Mouse (Mus musculus) embryonic fibroblast, embryonic 13.5 days (primary cell): ENCODE results near the gene Lrrc9. TPM values are rescaled to one million over a fixed set of nuclear protein-coding genes. Genes with fewer than 3 reads are reported as not detected.

ENCODE experiments used
- H3K27ac ChIP-seq: 2 replicates; pipeline ENCODE4 v1.5.1; 2012; ENCODE audit warnings: low read length, control low read depth, inconsistent platforms; ENCODE audit not compliant: insufficient read depth
- H3K4me1 ChIP-seq: 2 replicates; pipeline ENCODE4 v1.6.1; 2011; ENCODE audit warnings: low read length; ENCODE audit not compliant: control insufficient read depth, insufficient read depth
- H3K4me3 ChIP-seq: 2 replicates; pipeline ENCODE4 v1.5.1; 2011; ENCODE audit warnings: mild to moderate bottlenecking, control low read depth, low read length; ENCODE audit not compliant: insufficient read depth
- CTCF ChIP-seq: IDR thresholded peaks from 2 replicates; pipeline ENCODE4 v1.5.1; 2011; ENCODE audit warnings: mild to moderate bottlenecking, control low read depth, low read length, moderate library complexity, borderline replicate concordance; ENCODE audit not compliant: insufficient read depth
- POLR2A ChIP-seq: IDR thresholded peaks from 2 replicates; pipeline ENCODE4 v1.6.1; 2011; ENCODE audit warnings: low read depth, mild to moderate bottlenecking, control low read depth, low read length, moderate library complexity
- polyA plus RNA-seq: library from polyadenylated mRNA; stranded (reverse); fragments of >200 nt; gene quantifications from 2 replicates; pipeline ENCODE4 v1.2.4, GENCODE M21; 2011; ENCODE audit warnings: low read depth; ENCODE audit not compliant: missing spikeins, insufficient read length

The Lrrc9 gene
- 0.67 TPM in 1 of 2 replicates, not detected in the other for polyA plus RNA-seq

- H3K27ac ChIP-seq, result no peak within 1 kb of the TSS
These were observed at the start of gene Lrrc9 for GRCm38 (mm10) chr12:72441839-72442576. TSS of gene Lrrc9 (plus strand) at chr12:72441866.

GRCm38 (mm10) chr12:72393046-72393805, 48.4 kb upstream of the Lrrc9 start:
- TF ChIP-seq POLR2A, result no peak
- TF ChIP-seq CTCF, result no peak
- no peak overlapping the region for H3K27ac ChIP-seq
- no peak overlapping the region for H3K4me3 ChIP-seq
- H3K4me1 ChIP-seq, result 0 out of 2 replicates have a peak, but pooled peaks cover 3% of the 10 kb centered on the region

More at GRCm38 (mm10) chr12:72441839-72442576, at the start of gene Lrrc9:
- Histone ChIP-seq H3K4me1 (no peaks in the 10 kb centered on the region), H3K4me3 (peak within 1 kb of the TSS; percentile 29)
- TF ChIP-seq POLR2A (no peak), CTCF (no peak)

- no peak overlapping the region for H3K4me3 ChIP-seq
- H3K4me1 ChIP-seq, result no peaks in the 10 kb centered on the region
- H3K27ac ChIP-seq, result no peak overlapping the region
- TF ChIP-seq POLR2A, result no peak
- TF ChIP-seq CTCF, result no peak
These were observed 36.6 kb upstream of the Lrrc9 start for GRCm38 (mm10) chr12:72405031-72405430.

- H3K4me1 ChIP-seq, result no peaks in the 10 kb centered on the region
- H3K4me3 ChIP-seq, result no peak overlapping the region
- no peak for TF ChIP-seq CTCF
- TF ChIP-seq POLR2A, result no peak
- no peak overlapping the region for H3K27ac ChIP-seq
These were observed 34.5 kb upstream of the Lrrc9 start for GRCm38 (mm10) chr12:72407146-72407545.

GRCm38 (mm10) chr12:72407721-72408110, 34.0 kb upstream of the Lrrc9 start:
- peak overlapping the region; percentile 48 for H3K4me3 ChIP-seq

GRCm38 (mm10) chr12:72408111-72408891, 33.4 kb upstream of the Lrrc9 start:
- H3K27ac ChIP-seq, result no peak overlapping the region
- H3K4me3 ChIP-seq, result peak overlapping the region; percentile 48
- TF ChIP-seq CTCF (no peak), POLR2A (no peak)
- H3K4me1 ChIP-seq, result no peaks in the 10 kb centered on the region

More at GRCm38 (mm10) chr12:72407721-72408110, 34.0 kb upstream of the Lrrc9 start:
- Histone ChIP-seq H3K4me1 (no peaks in the 10 kb centered on the region), H3K27ac (no peak overlapping the region)
- TF ChIP-seq CTCF (no peak), POLR2A (no peak)

- TF ChIP-seq POLR2A (no peak), CTCF (no peak)
- Histone ChIP-seq H3K27ac (no peak within 1 kb of the TSS), H3K4me1 (no peaks in the 10 kb centered on the region), H3K4me3 (peak within 1 kb of the TSS; percentile 48)
These were observed 32.7 kb upstream of the Lrrc9 start, which contains the start of gene Rtn1 for GRCm38 (mm10) chr12:72408954-72409353. TSS of gene Rtn1 (minus strand) at chr12:72409054.

GRCm38 (mm10) chr12:72417762-72418161, 23.9 kb upstream of the Lrrc9 start:
- Histone ChIP-seq H3K4me3 (no peak overlapping the region), H3K4me1 (no peaks in the 10 kb centered on the region), H3K27ac (no peak overlapping the region)
- TF ChIP-seq POLR2A (no peak), CTCF (peak; percentile 25; the same call in 1 of the 2 replicates)

- Histone ChIP-seq H3K4me3 (no peak overlapping the region), H3K27ac (no peak overlapping the region), H3K4me1 (no peaks in the 10 kb centered on the region)
- no peak for TF ChIP-seq POLR2A
- no peak for TF ChIP-seq CTCF
These were observed 19.0 kb upstream of the Lrrc9 start for GRCm38 (mm10) chr12:72422681-72423080.
